Mouse (Mus musculus) lung, adult 18-20 months (tissue): ENCODE data around the gene Gm10696.
"Not testable (repeated sequence)": the region's sequence is repeated elsewhere in the genome, so short reads cannot be mapped to it uniquely, and the experiment has no call there.

ENCODE experiments used
- DNase-seq, 2 experiments: peaks; one replicate each; pipeline ENCODE4 v3.0.0; 2022; ENCODE audit warnings: mixed read lengths in 2 of 2

Gm10696 gene

DNA sequence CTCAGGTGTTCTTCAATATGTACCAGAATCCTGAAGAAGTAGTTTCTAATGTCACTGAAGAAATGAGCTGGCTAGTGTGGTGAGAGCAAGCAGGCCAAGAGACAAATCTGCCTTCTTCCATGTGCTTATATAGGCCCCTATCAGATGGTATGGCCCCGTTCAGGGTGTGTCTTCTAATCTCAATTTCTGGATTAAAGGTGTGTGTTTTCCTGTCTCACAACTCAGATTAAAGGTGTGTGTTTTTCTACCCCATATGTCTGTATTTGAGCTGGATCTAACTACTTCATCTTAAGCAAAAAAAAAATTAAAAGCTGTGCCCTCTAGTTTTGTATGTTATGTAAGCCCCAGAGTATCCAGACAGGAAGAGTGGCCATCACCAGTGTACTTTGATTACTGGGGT is at the start of gene Gm10696:
Gene Gm10696 (minus strand): TSS at position 101 of the 400 bp plus-strand sequence.
- DNase-seq, result not testable (repeated sequence)

- DNase-seq, result not testable (repeated sequence)
Measured at GRCm38 (mm10) chr3:94196414-94196813, 18.4 kb upstream of the Gm10696 start, which contains the start of gene Gm5286. TSS of gene Gm5286 (plus strand) at chr3:94196714.

DNA sequence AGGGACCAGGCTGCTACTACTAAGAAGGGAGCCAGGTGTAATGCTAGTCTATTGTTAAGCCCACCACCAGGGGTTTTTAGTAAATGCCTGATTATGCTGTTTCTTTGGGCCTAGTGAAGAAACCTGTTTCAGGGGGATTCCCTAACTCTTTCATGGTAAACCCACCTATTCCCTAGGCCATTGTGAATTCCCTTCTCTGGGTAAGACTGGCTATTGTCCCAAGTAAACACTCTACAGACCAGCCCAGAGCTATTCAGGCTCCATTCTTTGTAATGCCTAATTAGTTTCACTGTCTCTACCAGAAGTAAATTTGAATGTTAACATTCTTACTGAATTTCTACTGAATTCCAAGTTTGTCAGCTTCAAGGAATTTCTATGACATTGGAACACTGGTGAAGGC is 10.6 kb downstream of the Gm10696 start:
- DNase-seq, result not testable (repeated sequence)
